Mouse (Mus musculus): Measurements from ENCODE around the gene Cdpf1. TPM values are rescaled to one million over a fixed set of nuclear protein-coding genes. Genes with fewer than 3 reads are reported as not detected.
"Not testable (repeated sequence)": the region's sequence is repeated elsewhere in the genome, so short reads cannot be mapped to it uniquely, and the experiment has no call there.

The Cdpf1 gene
- polyA plus RNA-seq, 1 experiment, result 37.6 TPM

DNA sequence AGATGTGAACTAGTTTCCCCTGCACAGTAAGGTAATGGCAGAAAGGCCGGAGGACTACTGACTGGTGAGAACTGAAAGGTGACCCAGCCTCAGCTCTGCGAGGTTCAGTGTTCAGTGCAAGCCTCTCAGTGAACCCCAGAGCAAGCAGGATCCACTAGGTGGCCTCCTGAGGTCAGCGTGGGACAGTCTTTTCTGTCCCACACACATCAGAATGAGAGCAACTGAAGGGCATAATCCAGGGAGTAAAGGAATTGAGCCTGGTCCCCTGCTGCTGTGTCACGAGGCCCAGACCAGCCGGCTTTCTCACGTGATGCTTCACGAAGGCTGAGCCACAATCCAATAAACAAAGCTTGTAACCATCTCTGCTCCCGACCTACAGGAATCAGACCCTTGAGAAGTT, 3.1 kb downstream of the Cdpf1 start:
- DNase-seq (ENCODE audit: low spot score), result no peak

DNA sequence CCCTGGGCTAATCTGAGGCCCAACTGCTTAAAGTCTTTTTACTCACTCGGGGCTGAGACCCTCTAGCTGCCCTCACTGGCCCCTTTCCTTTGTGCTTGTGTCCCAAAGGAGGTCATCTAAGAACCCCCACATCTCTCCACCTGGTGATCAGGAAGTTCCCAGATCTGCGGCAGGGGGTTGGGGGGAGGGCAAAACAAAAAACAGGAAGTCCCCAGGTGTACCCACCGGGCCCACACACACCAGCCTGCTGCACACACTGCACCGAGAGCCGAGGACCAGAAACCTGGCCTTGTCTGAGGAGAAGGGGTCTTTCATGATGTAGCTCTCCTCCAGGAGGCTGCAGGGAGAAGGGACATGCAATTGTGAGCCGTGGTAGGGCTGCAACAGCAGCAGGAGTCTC, 3.5 kb downstream of the Cdpf1 start:
- DNase-seq (ENCODE audit: low spot score), result no peak

DNA sequence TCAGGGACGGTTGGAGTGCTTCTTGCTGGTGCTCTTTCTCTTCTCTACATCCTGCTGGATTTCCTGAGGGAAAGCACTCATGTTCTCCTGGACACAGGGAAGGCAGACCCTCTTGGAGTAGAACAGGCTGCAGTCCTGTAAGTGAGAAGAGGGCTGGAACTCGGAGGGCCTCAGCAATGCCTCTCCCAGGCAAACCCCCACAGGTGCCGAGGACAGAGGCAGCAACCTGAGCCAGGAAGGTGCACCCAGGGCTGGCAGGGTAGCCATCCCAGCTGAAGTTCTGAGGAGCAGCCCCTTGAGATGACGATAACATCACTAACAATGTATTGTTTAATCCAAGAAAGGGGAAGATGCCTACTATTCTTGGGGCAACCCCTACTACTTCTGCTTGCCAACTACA, 4.1 kb downstream of the Cdpf1 start:
- no peak for DNase-seq (ENCODE audit: low spot score)

DNA sequence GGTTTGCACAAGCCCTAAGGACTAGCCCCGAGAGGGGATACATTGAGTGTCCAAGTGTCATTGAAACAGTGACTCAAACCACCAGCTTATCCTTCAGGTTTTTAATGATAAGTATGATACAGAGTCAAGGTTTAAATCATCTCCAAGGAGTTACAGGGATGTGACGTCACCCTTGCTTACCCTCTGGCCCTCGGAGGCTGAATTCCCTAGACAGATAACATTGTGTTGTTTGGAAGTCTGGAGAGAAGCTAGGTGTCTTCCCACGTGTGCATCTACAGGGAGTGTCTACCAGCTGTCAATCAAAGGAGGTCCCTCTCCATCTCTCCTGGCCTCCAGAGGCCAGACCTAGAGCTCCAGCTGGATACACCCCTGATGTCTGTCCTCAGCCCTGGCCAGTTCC, 4.6 kb downstream of the Cdpf1 start:
- no peak for DNase-seq (ENCODE audit: low spot score)

DNA sequence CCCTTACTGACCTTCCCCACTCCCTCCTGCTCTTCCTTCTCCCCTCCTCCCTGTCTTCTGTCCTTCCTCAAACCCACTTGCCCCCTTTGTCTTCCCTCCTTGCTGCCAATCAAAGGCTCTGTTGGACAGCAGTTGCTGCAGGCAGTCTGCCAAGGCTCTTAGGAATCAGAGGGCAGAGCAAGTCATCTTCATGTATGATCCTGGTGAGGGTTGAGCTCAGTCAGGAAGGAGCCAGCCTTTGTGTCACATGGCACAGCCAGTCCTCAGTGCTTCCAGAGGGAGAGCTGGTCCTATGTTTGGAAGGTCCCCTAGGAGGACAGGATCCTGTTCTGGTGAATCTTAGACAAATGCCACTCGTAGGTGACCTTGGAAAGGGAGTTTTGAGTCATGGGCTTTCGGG, 8.6 kb downstream of the Cdpf1 start:
- DNase-seq (ENCODE audit: low spot score), result no peak

DNA sequence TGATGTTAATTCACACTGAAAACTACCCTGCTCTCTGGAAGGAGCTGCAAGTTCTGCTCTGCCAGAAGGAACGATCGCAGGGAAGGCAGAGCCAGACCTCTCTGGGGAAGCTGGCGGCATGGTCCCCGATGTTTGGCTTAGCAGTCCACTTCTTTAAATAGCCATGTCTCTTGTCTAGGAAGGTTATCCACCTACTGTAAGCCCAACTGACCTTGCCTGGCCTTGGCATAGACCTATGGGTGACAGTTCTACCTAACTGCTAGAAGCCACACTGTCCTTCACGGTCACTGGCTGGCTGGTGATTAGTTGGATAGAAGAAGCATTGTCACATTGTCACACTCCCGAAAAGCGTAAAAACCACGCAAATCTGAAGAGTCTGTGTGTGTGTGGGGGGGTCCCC, 12.8 kb downstream of the Cdpf1 start:
- no peak for DNase-seq (ENCODE audit: low spot score)

DNA sequence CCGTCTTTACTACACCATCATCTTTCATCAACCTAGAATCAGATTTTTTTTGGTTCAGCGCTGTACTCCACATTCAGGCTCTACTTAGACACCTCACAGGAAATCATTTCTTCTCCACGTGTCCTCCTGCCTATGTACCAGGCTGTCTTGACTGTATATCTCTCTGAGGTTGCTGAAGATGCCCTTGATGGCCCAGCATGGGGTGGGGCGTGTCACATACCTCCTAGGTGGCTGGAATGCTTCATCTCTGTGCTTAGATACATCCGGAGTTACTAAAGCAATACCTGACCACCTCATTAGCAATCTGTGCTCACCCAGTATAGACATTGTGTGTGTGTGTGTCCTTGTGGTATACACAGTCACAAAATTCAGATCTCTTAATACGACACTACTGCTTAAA, 16.0 kb downstream of the Cdpf1 start:
- DNase-seq (ENCODE audit: low spot score), result no peak

DNA sequence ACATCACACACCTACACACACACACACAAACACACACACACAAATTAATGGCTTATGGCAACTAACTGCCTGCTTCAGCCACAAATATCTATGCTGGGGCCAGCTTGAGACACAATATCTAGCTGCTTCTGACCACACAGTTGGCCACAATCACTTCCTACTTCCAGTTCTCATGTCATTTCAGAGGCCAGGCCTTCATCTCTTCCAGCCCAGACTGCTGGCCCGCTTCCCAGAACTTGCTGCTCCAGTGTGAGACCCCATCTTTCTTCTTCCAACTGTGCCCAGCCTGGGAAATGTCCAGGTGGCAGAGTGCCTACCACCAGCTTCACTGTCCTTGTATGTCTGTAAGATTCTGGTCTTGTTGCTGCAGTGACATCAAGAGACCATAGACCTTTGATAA, 18.7 kb downstream of the Cdpf1 start:
- DNase-seq (ENCODE audit: low spot score), result no peak

DNA sequence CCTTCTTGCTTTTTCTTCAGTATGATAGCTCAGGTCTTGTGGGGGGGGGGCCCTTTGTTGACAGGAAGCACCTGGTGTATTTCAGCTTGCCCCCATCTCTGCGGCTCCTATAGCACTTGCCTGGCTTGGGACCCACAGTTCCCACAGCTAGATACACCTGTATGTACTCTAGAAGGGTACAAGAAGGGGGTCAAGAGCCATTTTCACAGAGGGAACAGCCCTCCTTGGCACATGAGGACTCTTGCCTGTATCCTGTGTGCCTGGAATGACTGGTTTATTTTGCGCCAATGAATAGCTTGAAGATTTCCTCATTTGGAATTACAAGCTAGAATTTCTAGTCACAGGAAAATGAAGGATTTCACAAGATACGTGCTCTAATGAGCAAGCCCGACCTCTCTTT, 20.0 kb downstream of the Cdpf1 start:
- DNase-seq (ENCODE audit: low spot score), result no peak

DNA sequence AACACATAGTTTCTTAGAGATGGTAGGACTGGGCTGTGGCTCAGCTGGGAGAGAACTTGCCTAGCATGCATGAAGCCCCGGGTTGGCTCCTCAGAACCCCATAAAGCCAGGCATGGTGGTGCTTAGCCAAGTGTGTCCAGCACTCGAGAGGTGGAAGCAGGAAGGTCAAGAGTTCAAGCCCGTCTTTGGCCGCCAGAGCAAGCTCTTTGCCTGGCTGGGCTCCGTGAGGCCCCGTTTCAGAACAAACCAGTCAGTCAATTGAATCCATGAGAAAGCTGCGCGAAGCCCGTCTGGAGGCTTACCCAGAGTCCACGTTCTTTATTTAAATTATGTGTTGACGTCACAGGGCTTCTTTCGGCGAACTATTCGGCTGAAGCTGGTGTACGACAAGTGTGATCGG, 22.9 kb downstream of the Cdpf1 start:
- no peak for DNase-seq (ENCODE audit: low spot score)

DNA sequence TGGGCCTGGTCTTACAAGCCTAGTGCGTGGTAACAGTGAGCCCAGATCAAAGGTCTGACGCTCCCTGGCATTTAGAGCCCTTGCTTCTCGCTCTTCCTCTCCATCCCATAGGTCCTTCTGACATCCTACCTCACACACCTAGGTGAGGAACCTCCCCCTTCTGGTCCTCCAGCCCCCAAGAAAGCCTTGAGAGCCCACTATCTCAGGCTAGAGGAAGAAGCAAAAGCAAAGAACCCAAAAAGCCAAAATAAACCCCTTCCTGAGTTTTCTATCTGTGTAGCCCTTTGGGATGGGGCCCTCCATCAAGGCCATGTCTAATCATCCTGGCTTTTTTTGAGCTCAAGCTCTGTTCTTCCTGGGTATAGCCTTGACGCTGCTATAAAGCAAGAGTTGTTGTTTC, 23.4 kb downstream of the Cdpf1 start:
- DNase-seq (ENCODE audit: low spot score), result no peak

DNA sequence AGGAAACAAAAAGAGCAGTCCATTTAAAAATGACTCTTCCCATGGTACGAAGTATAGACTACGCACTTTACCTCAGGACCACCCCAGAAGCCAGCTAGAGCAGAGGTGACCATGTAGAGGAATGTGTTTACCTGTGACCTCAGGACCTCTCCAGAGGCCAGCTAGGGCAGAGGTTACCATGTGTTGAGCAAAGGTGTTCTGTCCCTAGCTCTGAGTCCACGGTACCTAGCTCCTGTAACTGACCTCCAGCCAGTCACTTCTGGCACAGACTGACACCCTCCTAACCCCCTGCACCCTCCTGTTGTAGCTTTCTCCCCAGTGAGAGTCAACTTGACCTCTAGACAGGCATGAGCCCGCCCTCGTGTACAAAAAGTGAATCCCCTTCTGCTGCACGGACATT, 24.0 kb downstream of the Cdpf1 start:
- no peak for DNase-seq (ENCODE audit: low spot score)

DNA sequence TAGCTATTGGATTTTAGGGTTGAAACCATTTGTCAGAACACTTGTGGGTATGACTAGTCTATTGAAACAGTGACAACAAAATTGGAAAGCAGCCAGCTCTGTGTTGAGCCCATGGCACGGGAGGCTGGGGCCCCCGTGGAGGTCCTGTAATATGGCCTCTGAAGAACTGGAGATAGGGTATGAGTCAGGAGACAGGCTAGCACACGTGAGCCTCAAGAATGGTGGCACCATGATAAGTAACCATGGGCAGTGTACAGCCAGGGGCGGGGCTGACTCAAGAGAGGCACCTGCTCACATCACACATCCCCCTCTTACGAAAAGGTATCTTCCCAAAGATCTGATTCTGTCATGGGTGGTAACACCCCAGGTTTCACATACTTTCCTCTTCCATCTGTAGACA, 24.8 kb downstream of the Cdpf1 start:
- no peak for DNase-seq (ENCODE audit: low spot score)

DNA sequence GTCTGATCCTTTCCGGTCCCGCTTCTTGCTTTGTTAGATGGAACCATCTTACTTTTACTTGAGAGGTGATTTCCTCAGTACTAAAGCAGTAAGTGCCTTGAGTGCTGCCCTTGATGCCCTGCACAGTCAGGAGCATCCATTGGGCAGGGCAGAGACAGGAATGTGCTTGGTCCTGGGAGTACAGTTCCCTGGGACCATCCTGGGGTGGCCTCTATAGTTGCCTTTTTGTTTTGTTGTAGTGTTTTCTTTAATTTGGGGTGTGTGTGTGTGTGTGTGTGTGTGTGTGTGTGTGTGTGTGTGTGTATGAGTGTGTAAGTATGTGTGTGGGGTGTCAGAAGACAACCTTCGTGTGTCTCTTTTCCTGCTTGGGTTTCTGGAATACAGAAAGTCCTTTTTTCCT, 27.2 kb downstream of the Cdpf1 start:
- no peak for DNase-seq (ENCODE audit: low spot score)

DNA sequence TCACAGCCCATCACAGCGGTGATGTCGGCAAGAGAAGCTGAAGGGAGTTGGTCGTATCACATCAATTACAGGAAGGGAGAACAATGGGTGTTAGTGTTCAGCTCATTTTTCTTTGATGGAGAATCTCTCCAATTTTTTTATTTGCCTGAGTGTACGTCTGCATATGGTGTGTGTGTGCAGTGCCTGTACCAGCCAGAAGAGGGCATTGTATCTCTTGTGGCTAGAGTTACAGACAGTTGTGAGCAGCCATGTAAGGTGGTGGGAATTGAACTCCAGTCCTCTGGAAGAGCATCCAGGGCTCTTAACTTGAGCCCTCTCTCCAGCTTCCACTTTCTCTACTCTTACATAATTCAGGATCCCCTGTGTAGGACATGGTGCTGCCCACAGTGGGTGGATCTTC, 28.4 kb downstream of the Cdpf1 start:
- no peak for DNase-seq (ENCODE audit: low spot score)

DNA sequence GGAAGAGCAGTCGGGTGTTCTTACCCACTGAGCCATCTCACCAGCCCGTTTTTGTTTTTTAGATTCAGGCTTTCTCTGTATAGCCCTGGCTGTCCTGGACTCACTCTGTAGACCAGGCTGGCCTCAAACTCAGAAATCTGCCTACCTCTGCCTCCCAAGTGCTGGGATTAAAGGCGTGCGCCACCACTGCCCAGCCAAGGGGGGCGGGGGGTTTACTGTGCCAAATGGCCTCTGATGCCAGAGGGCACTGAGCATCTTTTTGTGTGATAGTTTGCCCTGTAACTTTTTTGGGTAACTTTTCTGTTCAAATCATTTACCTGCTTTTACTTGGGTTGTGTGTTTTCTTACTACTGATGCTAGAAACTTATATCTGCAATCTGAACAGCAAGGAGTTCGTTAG, 32.6 kb downstream of the Cdpf1 start:
- DNase-seq (ENCODE audit: low spot score), result not testable (repeated sequence)

DNA sequence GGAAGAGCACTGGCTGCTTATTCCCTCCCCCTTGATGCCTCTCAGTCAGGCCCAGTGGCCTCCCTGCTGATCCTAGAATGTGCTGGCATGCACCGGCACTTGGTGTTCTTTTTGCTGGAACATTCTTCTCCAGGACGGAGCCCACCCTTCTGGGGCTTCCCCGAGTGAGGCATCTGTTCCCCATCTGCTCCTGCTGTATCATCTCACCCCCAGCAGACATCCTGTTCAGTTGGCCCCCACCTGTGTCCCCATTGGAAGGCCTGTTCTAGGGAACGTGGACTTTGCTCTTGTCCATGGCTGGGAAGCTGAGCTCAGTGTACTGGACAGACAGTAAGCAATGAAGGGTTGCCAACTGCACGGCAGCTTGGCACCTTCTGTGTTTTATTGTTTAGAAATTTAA, 34.7 kb downstream of the Cdpf1 start:
- DNase-seq (ENCODE audit: low spot score), result no peak

DNA sequence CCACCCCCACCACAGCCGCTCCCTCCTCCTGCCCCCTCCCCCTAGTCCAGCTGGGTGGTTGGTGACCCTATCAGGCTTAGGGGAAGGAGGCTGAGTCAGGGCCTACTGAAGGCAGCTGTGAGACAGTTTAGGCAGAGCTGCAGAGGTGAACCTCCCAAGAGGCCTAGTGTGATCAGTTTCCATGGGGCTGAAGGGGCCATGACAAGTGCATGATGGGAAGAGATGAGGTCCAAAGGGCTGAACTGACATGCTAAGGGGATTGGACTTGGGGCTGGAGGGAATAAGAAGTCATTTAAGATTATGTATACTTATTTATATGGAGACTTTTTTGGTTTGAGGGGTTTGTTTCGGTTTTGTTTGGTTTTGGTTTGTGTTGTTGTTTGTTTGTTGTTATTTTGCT, 35.3 kb downstream of the Cdpf1 start:
- no peak for DNase-seq (ENCODE audit: low spot score)

DNA sequence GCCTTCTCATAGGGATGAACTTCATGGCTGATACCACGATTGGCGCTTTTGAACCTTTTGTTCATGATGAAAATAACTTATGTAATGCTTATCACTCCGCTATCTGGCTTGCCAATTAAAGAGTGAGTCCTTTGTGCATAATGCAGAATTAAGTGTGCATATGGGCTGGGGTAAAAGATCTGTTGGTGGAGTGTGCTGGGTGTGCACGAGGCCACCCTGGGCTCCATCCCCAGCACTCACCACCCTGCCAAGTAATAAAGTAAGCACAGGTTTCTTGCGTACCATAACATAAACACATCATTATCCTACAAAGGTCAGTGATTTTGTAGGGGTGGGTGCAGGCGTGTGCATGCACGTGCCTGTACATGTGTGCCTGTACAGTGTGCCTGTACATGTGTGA, 36.5 kb downstream of the Cdpf1 start:
- no peak for DNase-seq (ENCODE audit: low spot score)

DNA sequence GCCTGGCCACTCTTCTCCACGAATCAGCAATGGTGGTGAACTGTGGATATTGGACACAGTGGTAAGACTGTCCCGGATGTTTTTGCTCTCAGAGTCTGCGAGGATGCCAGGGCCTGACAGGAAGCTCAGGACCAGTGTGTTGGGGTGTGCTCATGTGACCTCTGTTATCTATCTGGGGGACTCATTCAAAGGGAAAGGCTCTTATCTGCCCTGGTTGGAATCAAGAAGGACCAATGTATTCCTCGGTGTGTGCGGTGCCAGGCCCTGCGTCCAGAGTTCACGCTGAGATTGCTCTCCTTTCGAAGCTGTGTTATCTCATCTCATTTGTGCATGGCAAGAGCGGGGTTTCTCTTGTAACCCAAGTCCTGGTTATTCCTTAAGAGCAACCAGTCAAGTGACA, 37.1 kb downstream of the Cdpf1 start:
- DNase-seq (ENCODE audit: low spot score), result no peak

DNA sequence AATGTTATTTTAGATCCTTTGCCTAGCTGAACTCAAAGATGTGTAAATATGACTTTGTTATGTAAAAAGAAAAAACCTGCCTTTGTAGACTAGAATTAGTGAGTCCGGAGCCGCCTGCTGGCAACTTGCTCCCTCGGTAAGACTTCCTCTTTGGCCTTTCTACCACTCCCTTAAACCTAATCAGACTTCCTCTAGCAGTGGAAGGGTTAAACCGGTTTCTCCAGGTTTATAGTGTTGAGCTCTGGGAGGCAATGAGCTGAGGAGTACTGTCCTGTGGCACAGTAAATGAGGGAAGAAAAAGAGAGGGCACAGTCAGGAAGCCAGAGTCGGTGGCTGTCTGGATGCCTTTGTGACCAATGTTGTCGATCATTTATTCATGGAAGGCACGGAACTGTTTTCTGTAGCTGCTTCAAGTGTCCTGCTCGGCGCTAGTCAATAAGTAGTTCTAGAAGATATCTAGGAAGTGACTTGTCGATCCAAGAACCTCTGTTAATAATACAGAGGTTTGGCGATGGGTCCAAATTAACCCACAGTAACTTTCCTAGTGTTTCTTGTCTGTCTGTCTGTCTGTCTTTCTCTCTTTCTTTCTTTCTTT, 39.3 kb downstream of the Cdpf1 start:
- DNase-seq (ENCODE audit: low spot score), result no peak

DNA sequence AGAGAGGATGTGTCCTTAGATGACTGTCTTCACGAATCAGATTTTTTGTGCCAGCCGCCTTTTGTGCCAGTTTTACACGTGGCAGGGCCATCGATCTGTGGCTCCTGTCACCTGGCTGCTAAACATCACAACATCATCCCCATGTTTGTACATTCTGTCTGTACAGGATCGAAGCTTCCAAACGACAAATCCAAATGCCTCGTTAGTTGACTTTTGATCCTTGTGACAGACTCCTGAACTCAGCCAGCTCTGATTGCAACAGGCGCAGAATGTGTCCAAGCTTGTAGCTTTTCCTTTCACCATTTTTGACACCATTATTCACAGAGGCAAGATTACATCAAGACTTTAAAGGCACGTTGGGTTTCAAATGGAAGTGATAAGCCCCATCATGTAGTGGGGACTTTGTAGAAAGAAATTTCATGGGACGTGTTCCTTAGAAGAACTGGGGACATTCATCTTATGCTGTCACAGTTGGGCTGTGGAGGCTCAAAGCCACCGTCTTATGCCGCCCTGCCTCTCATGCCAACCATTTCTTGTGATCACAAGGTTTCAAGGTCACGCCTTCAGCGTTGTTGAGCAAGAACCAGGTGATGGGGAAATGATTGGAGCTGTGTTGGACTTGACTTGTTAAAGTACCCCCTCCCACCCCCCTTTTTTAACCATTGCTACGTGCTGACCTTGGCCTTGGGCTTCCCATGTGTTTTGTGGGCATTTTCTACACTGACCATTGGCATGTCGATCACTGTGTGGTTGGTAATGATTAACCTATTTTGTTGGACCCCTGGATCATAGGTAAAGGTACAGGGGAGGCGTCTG, 40.0 kb downstream of the Cdpf1 start:
- DNase-seq (ENCODE audit: low spot score), result no peak

DNA sequence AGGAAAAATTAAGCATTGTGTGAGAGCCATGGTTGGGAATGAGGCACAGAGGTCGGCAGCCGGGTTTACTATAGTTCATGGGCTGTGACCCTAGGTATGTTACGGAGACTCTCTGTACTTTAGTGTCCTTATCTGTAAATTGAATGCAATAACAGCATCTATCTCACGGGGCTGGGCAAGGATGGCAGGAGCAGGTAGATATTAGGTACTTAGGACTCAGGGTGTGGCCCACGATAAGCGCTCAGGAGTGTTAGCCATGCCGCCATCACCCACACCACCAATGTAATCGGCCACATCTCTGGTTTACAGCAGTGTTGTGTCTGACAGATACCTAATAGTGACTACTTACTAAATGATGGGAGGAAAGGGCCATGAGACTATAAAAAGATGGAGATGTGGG, 42.5 kb downstream of the Cdpf1 start:
- DNase-seq (ENCODE audit: low spot score), result no peak

DNA sequence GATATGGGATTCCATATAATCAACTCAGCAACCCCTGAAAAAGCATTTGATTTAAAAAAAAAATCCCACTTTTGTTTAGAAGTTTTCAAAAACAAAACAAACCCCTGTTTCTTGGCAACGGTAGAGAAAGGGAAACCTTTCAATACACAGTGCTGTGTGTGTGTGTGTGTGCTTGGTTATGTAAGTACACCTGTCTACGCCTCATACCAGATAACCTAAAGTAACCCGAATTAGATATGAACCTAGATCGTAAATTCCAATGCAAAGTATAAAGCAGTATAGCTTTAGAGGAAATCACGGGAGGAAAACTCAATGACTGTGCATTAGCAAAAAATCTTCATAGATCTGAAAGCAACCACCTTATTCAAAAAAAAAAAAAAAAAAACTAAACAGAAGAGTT, 44.8 kb downstream of the Cdpf1 start:
- DNase-seq (ENCODE audit: low spot score), result no peak

Measured in urinary bladder, adult 2 months (tissue).